Mouse (Mus musculus) thymus, adult 18-20 months (tissue): ENCODE data around the gene Adat1.
"Not testable (repeated sequence)": the region's sequence is repeated elsewhere in the genome, so short reads cannot be mapped to it uniquely, and the experiment has no call there.

Experiments
- DNase-seq, 2 experiments: peaks; one replicate each; pipeline ENCODE4 v3.0.0; 2022; ENCODE audit warnings: mixed read lengths in 2 of 2

Adat1 gene

DNA sequence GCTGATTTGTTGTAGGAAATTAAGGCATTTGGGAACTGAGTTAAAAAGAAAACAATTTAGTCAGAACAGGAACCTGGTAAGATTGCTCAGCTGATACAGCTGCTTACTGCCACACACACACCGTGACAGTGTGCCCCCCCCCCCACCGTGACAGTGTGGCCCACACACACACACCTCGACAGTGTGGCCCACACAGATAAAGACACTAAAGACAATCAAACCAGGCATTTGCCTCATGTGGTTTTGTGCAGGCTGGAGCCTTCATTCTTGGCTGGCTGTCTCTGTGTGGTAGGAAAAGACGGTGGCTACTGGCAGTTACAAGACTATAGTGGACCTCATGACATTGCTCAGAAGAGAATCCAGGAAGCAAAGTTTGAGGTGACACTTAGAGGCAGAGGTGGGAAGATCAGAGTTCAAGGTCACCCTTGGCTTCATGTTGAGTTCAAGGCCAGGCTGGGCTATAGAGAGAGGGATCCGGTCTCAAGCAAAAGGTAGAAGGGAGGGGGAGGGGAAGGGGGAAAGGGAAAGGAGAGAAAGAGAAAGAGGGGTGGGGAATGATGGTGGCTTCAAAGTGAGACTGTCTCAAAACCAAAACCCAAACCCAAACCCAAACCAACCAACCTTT lies 24.7 kb downstream of the Adat1 start:
- no peak for DNase-seq

DNA sequence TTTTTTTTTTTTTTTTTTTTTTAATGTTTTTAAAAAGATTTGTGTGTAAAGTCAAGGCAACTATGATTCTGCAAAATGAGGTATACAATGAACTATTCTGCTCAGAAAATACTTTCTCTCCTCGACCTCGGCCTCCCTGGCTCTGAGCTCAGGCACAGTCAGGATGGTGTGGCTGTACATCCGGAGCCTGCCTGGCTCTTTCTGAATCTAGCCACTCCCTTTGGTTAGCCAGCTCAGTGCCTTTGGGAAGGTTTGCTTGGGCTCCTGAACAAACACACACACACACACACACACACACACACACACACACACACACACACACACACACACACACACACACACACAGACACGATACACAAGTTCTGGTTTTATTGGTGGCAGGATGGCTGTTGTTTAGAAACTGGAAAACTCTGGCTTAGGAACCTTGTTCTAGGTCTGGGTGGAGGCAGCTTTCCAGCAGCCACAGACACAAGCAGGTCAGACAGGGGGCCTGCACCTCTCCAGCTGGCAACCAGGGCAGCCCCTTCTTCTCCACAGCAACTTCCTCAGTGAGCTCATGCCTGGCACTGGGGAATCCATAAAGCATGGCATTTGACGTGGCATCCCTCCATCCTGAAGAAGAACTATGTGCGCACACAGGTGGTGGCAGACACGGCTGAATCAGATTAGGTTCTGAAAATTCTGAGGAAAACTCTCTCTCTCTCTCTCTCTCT lies 27.1 kb downstream of the Adat1 start:
- no peak for DNase-seq

DNA sequence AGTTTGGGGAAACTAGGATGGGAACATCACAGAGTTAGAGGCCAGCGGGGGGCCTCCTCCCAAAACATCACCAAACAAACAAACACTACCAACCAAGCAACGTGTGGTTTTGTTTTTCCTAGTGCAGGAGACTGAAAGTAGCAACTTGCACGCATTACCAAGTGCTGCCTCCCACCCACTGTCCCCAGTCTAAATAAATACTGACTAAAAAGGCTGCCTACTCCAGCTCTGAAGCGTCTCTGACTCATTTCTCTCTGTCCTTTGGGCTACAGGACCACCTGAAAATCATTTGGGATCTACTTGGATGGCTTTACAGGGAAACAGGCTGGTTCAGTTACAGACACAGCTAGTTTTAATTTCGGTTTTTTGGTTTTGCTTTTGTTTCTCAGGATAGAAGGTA lies 27.8 kb downstream of the Adat1 start:
- no peak for DNase-seq

DNA sequence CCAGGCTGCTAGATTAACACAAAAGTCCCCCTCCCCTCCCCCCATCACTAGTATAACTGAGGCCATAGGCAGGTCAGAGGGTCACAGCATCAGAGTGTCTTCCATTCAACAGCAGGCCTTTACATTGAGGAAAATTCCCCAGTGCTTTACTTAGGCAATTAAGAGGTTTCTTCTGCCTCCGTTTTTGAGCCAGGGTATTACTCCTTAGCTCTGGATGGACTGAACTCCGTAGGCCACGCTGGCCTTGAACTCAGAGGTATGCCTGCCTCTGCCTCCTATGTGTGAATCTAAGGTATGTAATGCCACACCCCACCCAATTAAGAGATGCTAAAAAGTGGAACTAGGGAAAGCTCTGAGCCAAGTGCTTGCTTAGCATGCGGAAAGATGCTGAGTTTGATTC lies 28.6 kb downstream of the Adat1 start:
- DNase-seq = no peak

DNA sequence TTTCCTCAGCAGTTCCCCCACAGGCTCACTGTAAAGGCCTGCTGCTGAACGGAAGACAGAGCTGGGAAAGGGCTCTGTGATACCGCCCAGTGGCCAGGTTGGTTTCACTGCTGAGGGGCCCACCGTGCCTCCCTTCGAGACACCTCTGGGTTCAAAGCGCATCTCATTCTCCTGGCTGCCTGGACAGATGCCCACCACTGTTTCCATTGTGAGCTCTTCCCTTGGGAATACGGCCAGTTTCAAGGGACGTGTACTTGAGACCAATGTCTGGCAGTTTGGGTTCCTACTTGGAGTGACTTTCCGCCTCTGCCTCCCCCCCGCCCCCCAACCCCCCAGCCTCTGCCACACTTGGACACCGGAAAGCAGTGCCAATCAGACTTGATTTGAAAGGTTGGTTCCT lies 29.0 kb downstream of the Adat1 start:
- no peak for DNase-seq

DNA sequence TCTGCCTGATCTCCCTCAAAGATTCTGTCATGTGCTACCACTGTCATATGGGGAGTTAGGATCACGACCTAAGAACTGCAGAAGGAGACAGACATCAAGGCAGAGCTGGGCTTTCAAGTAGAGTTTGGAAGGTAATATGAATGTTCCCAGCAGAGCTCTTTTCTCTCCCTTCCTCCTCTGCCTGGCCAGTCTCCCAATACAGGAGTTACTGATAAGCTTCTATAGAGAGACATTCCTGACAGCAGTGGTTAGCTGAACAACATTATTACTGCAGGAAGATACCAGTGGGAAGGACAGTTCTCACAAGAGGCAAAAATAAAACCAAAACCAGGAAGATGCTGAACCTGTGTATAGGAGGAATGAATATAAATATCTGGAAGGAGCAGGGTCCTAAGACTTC lies 29.5 kb downstream of the Adat1 start:
- DNase-seq = no peak

DNA sequence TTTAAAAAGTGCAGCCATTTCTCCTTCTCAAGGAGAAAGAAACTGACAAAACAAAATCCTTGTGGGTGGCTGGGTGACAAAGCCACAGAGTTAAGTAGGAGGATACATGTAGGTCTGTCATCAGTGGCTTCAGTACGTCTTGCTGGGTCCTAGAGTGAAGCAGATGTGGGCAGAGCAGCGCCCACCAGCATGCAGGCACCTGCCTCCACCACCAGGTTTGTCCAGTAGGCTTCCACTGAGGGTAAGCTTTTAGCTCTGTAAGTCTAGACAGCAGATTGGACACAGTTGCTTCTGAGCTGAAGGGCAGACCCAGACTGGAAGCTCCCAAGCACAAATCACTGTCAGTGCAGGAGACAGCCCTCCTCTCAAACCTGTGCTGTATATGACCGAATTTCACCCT lies 30.8 kb downstream of the Adat1 start:
- DNase-seq = no peak

DNA sequence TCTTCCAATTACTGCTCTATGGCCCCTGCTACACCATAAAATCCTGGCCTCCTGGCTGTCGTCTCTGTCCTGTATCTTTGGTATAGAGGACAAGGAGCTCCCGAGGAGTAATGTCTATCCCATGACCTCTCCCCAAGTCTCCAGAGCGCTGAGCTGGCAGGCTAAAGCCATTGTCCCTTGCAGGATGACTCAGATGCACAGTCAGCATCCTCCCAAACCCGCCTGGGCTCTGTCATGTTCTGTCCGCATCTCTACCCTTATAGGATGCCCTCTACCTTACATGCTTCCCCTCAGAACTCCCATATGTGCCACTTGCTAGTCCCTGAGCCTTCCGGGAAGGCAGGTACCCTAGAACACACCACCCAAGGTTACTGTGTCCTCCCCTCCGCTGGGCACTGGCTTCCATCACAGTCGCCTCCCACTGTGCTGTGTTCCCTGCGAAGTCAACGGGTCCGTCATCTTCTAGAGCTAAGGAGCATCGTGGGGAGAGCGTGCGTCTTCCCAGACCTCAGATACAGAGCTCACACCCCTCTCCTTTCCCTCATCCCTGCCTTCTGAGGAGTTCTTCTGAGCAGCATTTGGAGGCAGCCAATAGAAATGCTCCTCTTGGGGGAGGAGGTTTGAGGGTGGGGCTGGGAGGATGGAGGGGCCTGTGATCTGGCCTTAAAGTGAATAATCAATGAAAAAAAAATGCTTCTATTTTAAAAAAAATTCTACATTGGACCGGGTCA lies 31.3 kb downstream of the Adat1 start:
- DNase-seq = no peak

DNA sequence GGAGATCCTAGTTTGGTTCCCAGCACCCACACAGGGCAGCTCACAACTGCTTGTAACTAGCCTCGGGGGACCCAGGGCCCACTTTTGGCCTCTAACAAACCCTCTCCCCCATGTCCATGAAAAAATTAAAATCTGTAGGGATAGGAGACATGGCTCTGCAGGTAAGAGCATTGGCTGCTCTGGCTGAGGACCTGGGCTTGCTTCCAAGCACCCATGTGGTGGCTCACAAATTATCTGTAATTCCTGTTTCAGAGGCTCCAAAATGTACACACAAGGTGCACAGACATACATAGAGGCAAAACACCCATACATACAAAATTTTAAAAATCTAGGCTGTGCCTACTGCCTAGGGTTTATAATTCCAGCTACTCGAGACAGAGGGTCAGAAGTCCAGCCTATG lies 34.9 kb downstream of the Adat1 start:
- no peak for DNase-seq

DNA sequence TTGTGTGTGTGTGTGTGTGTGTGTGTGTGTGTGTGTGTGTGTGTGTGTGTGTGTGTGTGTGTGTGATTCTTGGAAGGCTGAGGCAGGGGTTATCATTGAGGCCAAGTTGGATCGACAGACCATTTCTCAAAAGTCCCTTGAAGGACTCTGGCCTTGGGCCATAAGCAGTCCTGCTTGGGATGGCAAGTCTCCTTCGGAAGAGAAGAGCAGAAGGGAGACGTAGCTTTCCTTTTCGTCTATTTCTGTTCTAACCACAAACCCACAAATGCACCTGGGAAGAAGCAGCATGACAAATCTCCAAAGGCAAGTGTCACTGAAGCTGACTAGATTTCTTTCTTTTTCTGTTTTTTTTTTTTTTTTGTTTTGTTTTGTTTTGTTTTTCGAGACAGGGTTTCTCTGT lies 36.2 kb downstream of the Adat1 start:
- no peak for DNase-seq

DNA sequence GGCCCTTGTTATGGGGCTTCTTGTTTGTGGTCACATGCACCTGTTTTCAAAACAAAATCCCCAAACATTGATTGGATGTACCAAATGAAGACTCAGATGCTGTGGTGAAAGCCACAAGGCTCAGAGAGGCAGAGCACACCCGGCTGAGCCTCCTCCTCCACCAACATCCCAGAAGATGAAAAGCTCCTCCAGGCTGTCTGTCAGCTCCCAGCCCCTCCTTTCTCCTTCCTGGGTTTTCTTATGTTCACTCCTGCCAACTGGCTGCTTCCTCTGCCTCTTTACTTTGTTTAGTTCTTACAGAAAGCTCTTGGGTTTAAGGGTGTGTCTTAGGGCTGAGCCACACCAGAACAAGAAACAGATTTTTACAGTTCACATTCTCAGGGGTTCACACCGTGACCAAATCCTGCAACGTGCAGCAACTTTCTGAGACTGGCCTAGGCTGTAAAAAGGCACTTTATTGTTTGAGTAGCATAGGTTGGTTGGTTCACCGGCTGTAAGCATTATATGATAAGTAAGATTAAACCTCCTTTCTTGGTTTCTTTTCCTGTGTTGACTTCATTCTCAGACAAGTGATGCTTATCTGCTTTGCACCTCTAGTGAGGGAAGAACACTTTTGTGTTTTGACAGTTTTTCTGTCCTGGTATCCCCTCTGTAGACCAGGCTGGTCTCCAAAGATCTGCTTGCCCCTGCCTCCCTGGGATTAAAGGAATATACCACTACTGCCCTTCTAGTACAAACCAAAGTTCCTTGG lies 37.1 kb downstream of the Adat1 start:
- DNase-seq = no peak

DNA sequence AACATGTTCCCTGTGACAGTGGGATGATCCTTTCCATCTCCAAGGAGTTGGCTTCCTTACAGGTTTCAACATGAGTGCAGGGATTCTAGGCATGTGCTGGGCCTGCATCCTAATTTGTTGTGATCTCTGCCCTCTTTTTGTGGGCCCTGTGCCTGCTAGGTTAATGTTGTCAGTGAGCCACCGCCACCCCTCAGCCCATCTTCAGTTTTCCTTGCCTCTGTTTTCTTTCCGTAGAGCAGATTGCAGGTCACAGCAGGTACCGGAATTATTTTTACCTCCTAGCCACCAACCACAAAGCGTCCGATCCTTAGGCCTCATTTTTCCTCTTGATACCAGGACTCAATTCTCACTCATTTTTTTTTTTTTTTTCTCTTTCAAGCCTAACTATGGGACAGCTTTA lies 40.2 kb downstream of the Adat1 start:
- DNase-seq = no peak

DNA sequence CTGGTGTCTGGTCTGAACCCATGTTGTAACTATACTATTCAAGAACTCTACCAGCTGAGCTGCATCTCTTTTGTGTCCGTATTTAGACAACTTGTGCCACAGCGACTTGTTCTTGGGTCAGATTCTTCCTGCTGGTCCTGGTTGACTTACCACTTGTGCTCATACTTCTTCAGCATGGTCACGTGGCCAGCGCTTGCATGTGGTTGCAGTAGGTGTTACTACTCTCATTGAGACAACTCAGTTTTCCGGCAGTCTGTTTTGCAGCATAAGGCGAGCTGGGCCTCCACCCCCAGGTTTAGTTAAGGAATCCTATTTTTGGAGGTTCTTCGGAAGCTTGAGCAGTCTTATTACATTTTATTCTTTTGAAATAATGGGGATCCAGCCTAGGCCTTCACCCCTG lies 40.8 kb downstream of the Adat1 start:
- no peak for DNase-seq

DNA sequence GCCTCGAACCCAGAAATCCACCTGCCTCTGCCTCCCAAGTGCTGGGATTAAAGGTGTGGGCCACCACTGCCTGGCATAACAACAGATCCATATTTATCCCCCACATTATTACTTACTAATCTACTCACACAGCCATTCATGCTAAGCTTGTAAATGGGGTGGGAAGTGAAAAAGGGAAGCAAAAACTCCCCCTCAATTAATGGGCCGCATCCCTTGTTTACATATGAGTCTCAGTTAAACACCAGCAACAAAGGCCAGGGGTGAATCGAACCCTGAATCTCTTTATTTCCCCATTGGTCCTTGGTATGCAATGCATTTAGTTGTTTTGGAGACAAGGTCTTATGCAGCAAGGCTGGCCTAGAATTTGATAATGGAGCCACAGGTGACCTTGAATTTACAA lies 41.3 kb downstream of the Adat1 start:
- no peak for DNase-seq

DNA sequence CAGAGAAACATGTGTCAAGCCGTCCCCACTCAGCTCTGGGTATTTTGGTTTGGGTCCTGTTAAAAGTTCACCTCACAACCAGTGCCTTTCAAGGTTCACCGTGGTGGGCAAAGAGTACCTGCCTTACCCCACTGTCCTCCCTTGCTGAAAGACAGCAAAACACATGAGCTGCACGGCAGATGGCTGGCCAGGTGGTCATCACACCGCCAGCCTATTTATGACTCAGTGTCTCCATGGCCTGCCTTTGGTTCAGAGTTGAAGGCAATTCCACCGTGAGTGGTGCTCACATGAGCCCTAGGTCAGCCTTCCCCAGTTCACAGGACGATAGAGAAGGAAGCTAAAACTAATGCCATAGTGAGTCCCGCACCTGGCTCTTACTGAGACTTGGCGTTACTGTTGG lies 44.1 kb downstream of the Adat1 start:
- DNase-seq = no peak

DNA sequence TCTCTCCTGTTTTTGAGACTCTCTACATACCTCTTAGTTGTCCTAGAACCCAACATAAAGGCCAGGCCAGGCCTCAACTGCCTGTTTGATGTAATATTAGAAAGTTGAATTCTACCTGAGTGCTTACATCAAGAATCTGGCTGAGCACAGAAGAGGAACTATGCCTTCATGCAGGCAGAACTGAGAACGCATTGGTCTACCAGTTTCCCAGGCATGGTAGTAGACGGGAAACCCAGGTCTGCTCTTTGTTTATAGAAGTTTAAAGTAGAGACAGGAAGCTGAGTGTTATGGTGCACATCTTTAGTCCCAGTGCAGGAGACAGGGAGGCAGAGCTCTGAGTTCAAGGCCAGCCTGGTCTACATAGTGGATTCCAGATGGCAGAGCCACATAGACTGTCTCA lies 45.0 kb downstream of the Adat1 start:
- DNase-seq = no peak

DNA sequence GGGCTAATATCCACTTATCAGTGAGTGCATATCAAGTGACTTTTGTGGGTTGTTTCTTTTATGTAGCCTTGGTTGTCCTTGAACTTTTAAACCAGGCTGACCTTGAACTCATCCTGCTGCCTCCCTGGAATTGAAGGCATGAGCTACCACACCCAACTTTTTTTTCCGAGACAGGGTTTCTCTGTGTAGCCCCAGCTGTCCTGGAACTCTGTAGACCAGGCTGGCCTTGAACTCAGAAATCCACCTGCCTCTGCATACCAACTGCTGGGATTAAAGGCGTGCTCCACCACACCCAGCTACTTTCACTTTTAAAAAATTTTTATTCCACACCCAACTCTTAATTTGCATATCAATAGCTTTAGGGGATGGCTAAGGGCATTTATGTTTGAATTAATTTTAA lies 48.6 kb downstream of the Adat1 start:
- no peak for DNase-seq

DNA sequence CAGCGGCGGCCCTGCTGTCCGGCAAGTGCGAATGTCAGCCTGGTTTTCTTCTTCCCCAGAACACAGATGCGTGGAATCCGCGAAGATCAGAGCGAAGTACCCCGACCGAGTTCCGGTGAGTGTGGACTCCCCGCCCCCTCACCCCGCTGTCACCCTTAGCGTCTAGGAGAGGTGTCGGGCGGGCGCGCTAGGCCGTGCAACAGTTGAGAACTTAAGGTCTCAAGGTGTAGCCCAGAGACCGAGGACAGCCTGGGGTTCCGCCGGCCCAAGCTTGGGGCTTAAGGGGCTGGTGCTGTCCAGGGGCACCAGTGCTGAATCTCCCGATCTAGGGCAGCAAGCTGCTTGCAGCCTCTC lies 51.0 kb downstream of the Adat1 start:
- DNase-seq = peak; percentile 39 to 52

DNA sequence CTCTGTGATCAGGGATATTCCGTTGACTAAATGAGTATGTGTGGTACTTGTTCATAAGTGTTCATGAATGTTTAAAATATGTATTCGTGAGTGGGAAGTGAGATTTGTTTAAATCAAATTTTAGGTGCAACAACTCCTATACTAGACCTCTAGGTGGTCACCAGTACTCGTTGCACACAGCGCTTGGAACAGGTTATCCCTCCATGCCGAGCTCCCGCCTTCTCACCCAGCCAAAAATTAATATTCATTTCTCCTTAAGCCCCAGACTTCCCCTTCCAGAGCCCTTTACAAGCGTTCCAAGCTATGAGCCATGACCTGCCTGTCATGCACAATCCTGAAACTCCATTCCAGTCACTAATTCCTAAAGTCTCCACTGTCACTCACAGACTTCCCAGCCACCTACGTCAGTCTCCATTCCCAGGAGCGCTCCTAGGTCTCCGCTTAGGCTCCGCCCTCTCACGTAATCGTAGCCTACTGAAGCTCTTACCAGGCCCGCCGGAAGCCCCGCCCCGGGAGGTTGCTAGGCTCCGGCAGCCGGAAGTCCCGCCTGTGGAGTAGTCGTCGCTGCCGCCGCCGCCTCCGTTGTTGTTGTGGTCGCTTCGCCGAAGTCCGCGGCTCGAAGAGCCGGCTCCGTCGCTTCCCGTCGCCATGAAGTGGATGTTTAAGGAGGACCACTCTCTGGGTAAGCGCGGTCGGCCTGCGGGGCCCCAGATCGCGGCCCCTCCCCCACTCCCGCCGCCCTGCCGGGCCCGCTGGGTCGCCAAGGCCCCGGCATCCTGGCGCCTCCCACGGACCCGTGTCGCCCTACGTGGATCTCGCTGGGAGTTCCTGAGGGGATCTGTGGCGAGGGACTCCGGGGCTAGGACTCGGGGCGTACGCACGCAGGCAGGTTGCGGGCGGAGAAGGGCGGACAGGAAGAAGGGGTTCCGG lies 51.7 kb downstream of the Adat1 start, which contains the start of gene Gabarapl2:
TSS of gene Gabarapl2 (plus strand) at position 533 of the 930 bp plus-strand sequence.
- peak; percentile 90 for DNase-seq

DNA sequence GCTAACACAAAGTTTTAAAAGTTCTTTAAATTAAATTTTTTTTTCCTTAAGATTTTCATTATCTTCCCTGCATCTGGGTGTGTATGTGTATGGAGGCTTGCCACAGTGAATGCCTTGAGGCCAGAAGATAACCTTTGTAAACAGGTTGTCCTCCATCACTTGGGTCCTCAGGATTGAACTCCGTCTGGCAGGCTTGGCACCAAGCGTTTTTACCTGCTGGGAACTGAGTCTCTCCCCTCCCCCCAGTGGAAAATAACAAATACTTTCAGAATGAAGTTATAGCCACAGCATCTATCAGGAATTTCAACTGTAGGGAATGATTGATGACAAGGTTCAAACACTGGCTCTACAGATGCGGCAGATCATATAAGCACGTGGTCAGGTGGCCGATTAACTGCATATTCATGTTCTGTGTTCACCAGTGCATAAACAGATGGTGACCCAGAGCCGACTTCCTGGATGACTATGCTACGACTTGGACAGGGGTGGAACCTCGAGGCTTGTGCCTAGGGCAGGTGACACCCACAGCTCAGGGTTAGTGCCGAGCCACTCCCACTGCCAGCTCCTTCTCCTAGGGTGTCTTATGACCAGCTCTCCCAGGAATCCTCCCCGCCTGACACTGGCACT lies 52.5 kb downstream of the Adat1 start:
- peak; percentile 13 to 30 for DNase-seq

DNA sequence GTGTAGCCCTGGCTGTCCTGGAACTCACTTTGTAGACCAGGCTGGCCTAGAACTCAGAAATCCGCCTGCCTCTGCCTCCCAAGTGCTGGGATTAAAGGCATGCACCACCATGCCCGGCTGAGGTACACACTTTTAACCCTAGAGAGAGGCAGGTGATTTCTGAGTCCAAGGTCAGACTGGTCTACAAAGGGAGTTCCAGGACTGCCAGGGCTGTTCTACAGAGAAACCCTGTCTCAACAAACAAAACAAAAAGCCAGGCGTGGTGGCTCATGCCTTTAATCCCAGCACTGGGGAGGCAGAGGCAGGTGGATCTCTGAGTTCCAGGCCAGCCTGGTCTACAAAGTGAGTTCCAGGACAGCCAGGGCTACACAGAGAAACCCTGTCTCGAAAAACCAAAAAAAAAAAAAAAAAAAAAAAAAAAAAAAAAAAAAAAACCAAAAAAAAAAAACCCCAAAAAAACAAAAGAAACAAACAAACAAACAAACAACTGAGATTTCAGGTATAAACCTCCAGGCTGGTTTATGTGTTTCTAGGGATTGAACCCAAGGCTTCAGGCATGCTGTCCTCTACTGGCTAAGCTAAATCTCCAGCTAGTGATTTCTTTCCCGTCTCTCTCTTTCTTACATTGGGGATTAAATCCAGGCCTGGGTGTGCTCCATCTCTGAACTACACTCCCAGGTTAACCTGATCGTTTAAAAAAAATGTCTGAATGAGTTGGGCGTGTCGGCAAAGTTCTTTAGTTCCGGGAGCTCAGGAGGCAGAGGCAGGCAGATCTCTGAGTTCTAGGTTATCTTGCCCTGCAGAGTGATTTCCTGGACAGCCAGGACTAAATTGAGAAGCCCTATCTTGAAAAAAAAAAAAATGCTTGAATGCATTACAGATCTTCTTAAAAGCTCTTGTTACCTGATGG lies 53.8 kb downstream of the Adat1 start:
- not testable (repeated sequence) for DNase-seq
